In the genomic region with DNA sequence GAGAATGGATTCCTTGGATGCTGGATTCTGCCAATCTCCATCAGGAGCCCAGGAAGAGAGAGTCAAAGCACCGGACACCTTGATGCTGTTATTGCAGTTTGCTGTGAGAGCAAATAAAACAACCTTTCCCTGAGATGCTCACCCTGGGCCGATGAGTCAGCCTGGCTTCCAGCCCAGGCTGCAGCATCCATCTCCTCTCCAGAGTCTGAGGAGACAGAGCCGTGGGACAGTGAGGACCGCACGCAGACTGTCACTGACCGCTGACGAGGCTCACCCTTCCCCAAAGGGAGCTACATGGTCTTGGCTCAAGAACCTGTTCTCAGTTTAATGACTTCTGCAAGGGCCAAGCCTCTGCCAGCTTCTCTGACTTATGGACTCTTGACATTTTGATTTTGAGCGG, we compare ENCODE assay signal across 17 mouse cellular contexts. TPM values are rescaled to one million over a fixed set of nuclear protein-coding genes. Genes with fewer than 3 reads are reported as not detected.
DNase-seq lines count a peak whose midpoint lies in the region; ATAC-seq lines count a peak whose summit lies in the region.
"Had no signal": no experiment of that assay in that cellular context is flagged by ENCODE, and none has a peak within 500 bp of the region (broad histone marks: within the 10 kb centered on the region; RNA-seq: fewer than 3 reads in every experiment).

No protein-coding gene starts in this region.

- H3K9ac ChIP-seq in midbrain, embryonic 11.5 days (ENCODE audit: low read length): no peak overlapping the region
- no peak overlapping the region for H3K9ac ChIP-seq in midbrain, embryonic 15.5 days
- no peak overlapping the region for H3K9ac ChIP-seq in forebrain, embryonic 15.5 days (replicated peaks)
- H3K9ac ChIP-seq: embryonic facial prominence, embryonic 13.5 days; limb, embryonic 12.5 days; liver, embryonic 13.5 days had no signal

- no peak overlapping the region for H3K4me2 ChIP-seq in midbrain, embryonic 11.5 days
- no peak overlapping the region for H3K4me2 ChIP-seq in midbrain, embryonic 15.5 days
- no peak overlapping the region for H3K4me2 ChIP-seq in forebrain, embryonic 15.5 days (replicated peaks)
- H3K4me2 ChIP-seq: embryonic facial prominence, embryonic 13.5 days; limb, embryonic 12.5 days; liver, embryonic 13.5 days had no signal

- no peaks in the 10 kb centered on the region for H3K27me3 ChIP-seq in midbrain, embryonic 11.5 days (ENCODE audit: control insufficient read depth, insufficient read depth, low read length)
- no peaks in the 10 kb centered on the region for H3K27me3 ChIP-seq in midbrain, embryonic 15.5 days (replicated peaks)
- no peaks in the 10 kb centered on the region for H3K27me3 ChIP-seq in forebrain, embryonic 15.5 days
- H3K27me3 ChIP-seq: embryonic facial prominence, embryonic 13.5 days; limb, embryonic 12.5 days; liver, embryonic 13.5 days had no signal

- 93% methylated on average over 8 of the region's 8 CpGs for WGBS in midbrain, embryonic 11.5 days
- 91% methylated on average over 8 of the region's 8 CpGs for WGBS in midbrain, embryonic 15.5 days
- 91% methylated on average over 8 of the region's 8 CpGs for WGBS in forebrain, embryonic 15.5 days

- no peaks in the 10 kb centered on the region; the same call in 1 of the 2 replicates for H3K9me3 ChIP-seq in midbrain, embryonic 11.5 days (ENCODE audit: control insufficient read depth, low read length)
- H3K9me3 ChIP-seq in midbrain, embryonic 15.5 days: no peaks in the 10 kb centered on the region
- no peaks in the 10 kb centered on the region for H3K9me3 ChIP-seq in forebrain, embryonic 15.5 days
- H3K9me3 ChIP-seq: G1E; liver, embryonic 13.5 days had no signal

- ATAC-seq in midbrain, embryonic 11.5 days (ENCODE audit: low FRiP score): no peak
- ATAC-seq in midbrain, embryonic 15.5 days (replicated peaks): no peak
- ATAC-seq in forebrain, embryonic 15.5 days (replicated peaks): no peak
- ATAC-seq: hindbrain, postnatal 0 days had no signal

- no peaks in the 10 kb centered on the region for H3K36me3 ChIP-seq in midbrain, embryonic 11.5 days (ENCODE audit: control insufficient read depth, insufficient read depth, low read length)
- H3K36me3 ChIP-seq in midbrain, embryonic 15.5 days (replicated peaks): no peaks in the 10 kb centered on the region
- H3K36me3 ChIP-seq in forebrain, embryonic 15.5 days: no peaks in the 10 kb centered on the region
- H3K36me3 ChIP-seq: embryonic facial prominence, embryonic 13.5 days; G1E; limb, embryonic 12.5 days; liver, embryonic 13.5 days had no signal

- DNase-seq in midbrain, embryonic 11.5 days (ENCODE audit: low spot score, missing footprints): peak; percentile 66
- DNase-seq in adrenal gland, postnatal 10 days: peak; percentile 67
- peak; percentile 60 for DNase-seq in cerebellum, adult 11-12 months
- peak; percentile 68 to 69 for DNase-seq in cerebellum, postnatal 36 days
- DNase-seq in lung, postnatal 14 days: no peak
- DNase-seq: kidney, adult 11 months; kidney, postnatal 10 days; liver, embryonic 13.5 days; right cerebral cortex, postnatal 14 days had no signal

- no peak overlapping the region for H3K4me3 ChIP-seq in midbrain, embryonic 11.5 days (ENCODE audit: low read depth, low read length)
- no peak overlapping the region for H3K4me3 ChIP-seq in midbrain, embryonic 15.5 days
- H3K4me3 ChIP-seq in forebrain, embryonic 15.5 days: no peak overlapping the region
- H3K4me3 ChIP-seq: embryonic facial prominence, embryonic 13.5 days; limb, embryonic 12.5 days; liver, embryonic 13.5 days had no signal

- no peak overlapping the region for H3K27ac ChIP-seq in midbrain, embryonic 11.5 days (ENCODE audit: low read depth, low read length)
- no peak overlapping the region for H3K27ac ChIP-seq in midbrain, embryonic 15.5 days
- no peak overlapping the region for H3K27ac ChIP-seq in forebrain, embryonic 15.5 days (replicated peaks)
- H3K27ac ChIP-seq: embryonic facial prominence, embryonic 13.5 days; hindbrain, postnatal 0 days; limb, embryonic 12.5 days; liver, embryonic 13.5 days had no signal

- H3K4me1 ChIP-seq in midbrain, embryonic 11.5 days (ENCODE audit: control insufficient read depth, insufficient read depth, low read length): no peaks in the 10 kb centered on the region
- H3K4me1 ChIP-seq in midbrain, embryonic 15.5 days: 0 out of 2 replicates have a peak, but pooled peaks cover 2% of the 10 kb centered on the region
- H3K4me1 ChIP-seq in forebrain, embryonic 15.5 days: peaks cover 3% of the 10 kb centered on the region; the same call in 1 of the 2 replicates
- H3K4me1 ChIP-seq: limb, embryonic 12.5 days; liver, embryonic 13.5 days had no signal

RNA-seq across cellular contexts. Expression of a gene that starts 34.3 kb away (rescaled TPM):
- polyA plus RNA-seq in midbrain, embryonic 11.5 days (2014; fragmentation: Nextera tagmentation; extraction: Ambion mirVana): 8.0 and 9.4 TPM in 2 replicates
- polyA plus RNA-seq in midbrain, embryonic 15.5 days (2015; fragmentation: Nextera tagmentation; extraction: Ambion mirVana): 56.8 and 60.2 TPM in 2 replicates
- 1 to 10 TPM; 6.9 to 7.1 TPM for total RNA-seq in adrenal gland, postnatal 10 days (2021)
- 47.8 and 50.3 TPM in 2 replicates for polyA plus RNA-seq in forebrain, embryonic 15.5 days (2015; fragmentation: Nextera tagmentation; extraction: Ambion mirVana)
- total RNA-seq: common myeloid progenitor, adult 5-6 weeks; hematopoietic stem cell, adult 5-6 weeks had no signal
- polyA plus RNA-seq: G1E had no signal
